Mouse (Mus musculus) spleen, adult 18-20 months (tissue): ENCODE results near the gene 2610318N02Rik.
A peak's percentile ranks its signal among the peaks of the same experiment; 100 is the strongest.

Experiments used
- DNase-seq, 2 experiments: peaks; one replicate each; pipeline ENCODE4 v3.0.0; 2022; ENCODE audit warnings: mixed read lengths in 2 of 2

2610318N02Rik gene

GRCm38 (mm10) chr16:17104600-17104999 is 20.4 kb downstream of the 2610318N02Rik start:
- DNase-seq: no peak

GRCm38 (mm10) chr16:17102630-17103220 is 22.2 kb downstream of the 2610318N02Rik start:
- no peak for DNase-seq

GRCm38 (mm10) chr16:17096938-17097337 is 28.0 kb downstream of the 2610318N02Rik start:
- DNase-seq: no peak

- DNase-seq: no peak
Observed at GRCm38 (mm10) chr16:17088346-17088745, 36.6 kb downstream of the 2610318N02Rik start.

GRCm38 (mm10) chr16:17086669-17087193 is 38.2 kb downstream of the 2610318N02Rik start:
- DNase-seq: no peak

GRCm38 (mm10) chr16:17086241-17086640 is 38.7 kb downstream of the 2610318N02Rik start:
- no peak for DNase-seq

- no peak for DNase-seq
Observed at GRCm38 (mm10) chr16:17085636-17086035, 39.3 kb downstream of the 2610318N02Rik start.

GRCm38 (mm10) chr16:17082121-17082792 is 42.7 kb downstream of the 2610318N02Rik start:
- DNase-seq: no peak

- no peak for DNase-seq
Observed at GRCm38 (mm10) chr16:17078101-17078500, 46.9 kb downstream of the 2610318N02Rik start.

GRCm38 (mm10) chr16:17076869-17077268 is 48.1 kb downstream of the 2610318N02Rik start:
- DNase-seq: no peak

GRCm38 (mm10) chr16:17076301-17076700 is 48.7 kb downstream of the 2610318N02Rik start:
- DNase-seq: no peak

GRCm38 (mm10) chr16:17073000-17073399 is 52.0 kb downstream of the 2610318N02Rik start:
- DNase-seq: no peak

GRCm38 (mm10) chr16:17070716-17071115 is 54.3 kb downstream of the 2610318N02Rik start:
- no peak for DNase-seq

- DNase-seq: peak; percentile 73 to 83
Observed at GRCm38 (mm10) chr16:17069511-17070443, 55.2 kb downstream of the 2610318N02Rik start, which contains the start of gene Ypel1. Gene Ypel1 (plus strand): TSS chr16:17069696.

GRCm38 (mm10) chr16:17067552-17067951 is 57.4 kb downstream of the 2610318N02Rik start:
- no peak for DNase-seq
